31 mouse cellular contexts compared by ENCODE assay signal in genomic region chr2:152678925-152679324, GRCm38 (mm10). TPM values are rescaled to one million over a fixed set of nuclear protein-coding genes. Genes with fewer than 3 reads are reported as not detected.
A peak's percentile ranks its signal among the peaks of the same experiment; 100 is the strongest.
DNase-seq lines count a peak whose midpoint lies in the region; ATAC-seq and TF ChIP-seq lines count a peak whose summit lies in the region.
"Had no signal": no experiment of that assay in that cellular context is flagged by ENCODE, and none has a peak within 500 bp of the region (broad histone marks: within the 10 kb centered on the region; RNA-seq: fewer than 3 reads in every experiment).

No protein-coding gene starts in this region.

- peaks cover 97% of the 10 kb centered on the region for H3K36me3 ChIP-seq in forebrain, embryonic 13.5 days (ENCODE audit: poor library complexity, severe bottlenecking)
- H3K36me3 ChIP-seq in forebrain, embryonic 10.5 days (replicated peaks), result peaks cover 100% of the 10 kb centered on the region
- H3K36me3 ChIP-seq in hindbrain, postnatal 0 days (ENCODE audit: insufficient read depth, low read length), result peaks cover 57% of the 10 kb centered on the region
- peaks cover 17% of the 10 kb centered on the region for H3K36me3 ChIP-seq in hindbrain, embryonic 11.5 days (ENCODE audit: control insufficient read depth, insufficient read depth, low read length)
- H3K36me3 ChIP-seq in kidney, embryonic 15.5 days, result peaks cover 100% of the 10 kb centered on the region

- no peaks in the 10 kb centered on the region for H3K27me3 ChIP-seq in forebrain, embryonic 13.5 days
- no peaks in the 10 kb centered on the region for H3K27me3 ChIP-seq in forebrain, embryonic 10.5 days (ENCODE audit: poor library complexity, severe bottlenecking)
- H3K27me3 ChIP-seq in hindbrain, postnatal 0 days (ENCODE audit: insufficient read depth, low read length), result no peaks in the 10 kb centered on the region
- H3K27me3 ChIP-seq in hindbrain, embryonic 11.5 days (ENCODE audit: control insufficient read depth, insufficient read depth, low read length), result no peaks in the 10 kb centered on the region
- H3K27me3 ChIP-seq in kidney, embryonic 15.5 days, result no peaks in the 10 kb centered on the region
- H3K27me3 ChIP-seq in Patski, result no peaks in the 10 kb centered on the region
- H3K27me3 ChIP-seq: CH12.LX; heart, embryonic 13.5 days; hindbrain, embryonic 12.5 days; limb, embryonic 13.5 days; lung, embryonic 15.5 days; midbrain, embryonic 15.5 days had no signal

- no peak overlapping the region for H3K9ac ChIP-seq in forebrain, embryonic 13.5 days
- H3K9ac ChIP-seq in hindbrain, postnatal 0 days (replicated peaks; ENCODE audit: low read length), result no peak overlapping the region
- H3K9ac ChIP-seq in hindbrain, embryonic 11.5 days (ENCODE audit: low read depth, low read length), result no peak overlapping the region
- no peak overlapping the region for H3K9ac ChIP-seq in kidney, embryonic 15.5 days
- H3K9ac ChIP-seq: hindbrain, embryonic 12.5 days; lung, embryonic 15.5 days; midbrain, embryonic 15.5 days had no signal

- POLR2A ChIA-PET in Patski (lab: Charles Lee), result interaction anchor here (0.6 kb wide), 1 partner anchor 923 kb away, joined by 3 read pairs; no protein-coding TSS in a partner anchor

- ATAC-seq in forebrain, embryonic 13.5 days, result 0 out of 2 replicates have a peak, but pooled peaks have one; percentile 19
- no peak for ATAC-seq in hindbrain, postnatal 0 days
- ATAC-seq in hindbrain, embryonic 11.5 days (ENCODE audit: low FRiP score), result no peak
- ATAC-seq in kidney, embryonic 15.5 days (replicated peaks; ENCODE audit: low FRiP score), result no peak
- peak; percentile 28 for ATAC-seq in Patski

- H3K4me3 ChIP-seq in forebrain, embryonic 13.5 days, result no peak overlapping the region
- no peak overlapping the region for H3K4me3 ChIP-seq in forebrain, embryonic 10.5 days
- no peak overlapping the region for H3K4me3 ChIP-seq in hindbrain, postnatal 0 days (ENCODE audit: low read length)
- no peak overlapping the region for H3K4me3 ChIP-seq in hindbrain, embryonic 11.5 days (ENCODE audit: low read depth, low read length)
- no peak overlapping the region for H3K4me3 ChIP-seq in kidney, embryonic 15.5 days (replicated peaks)
- H3K4me3 ChIP-seq: heart, embryonic 13.5 days; hindbrain, embryonic 12.5 days; limb, embryonic 13.5 days; lung, embryonic 15.5 days; midbrain, embryonic 10.5 days; midbrain, embryonic 15.5 days had no signal

- H3K27ac ChIP-seq in forebrain, embryonic 13.5 days, result no peak overlapping the region
- H3K27ac ChIP-seq in forebrain, embryonic 10.5 days, result no peak overlapping the region
- H3K27ac ChIP-seq in hindbrain, postnatal 0 days, result 0 out of 2 replicates have a peak overlapping the region, but pooled peaks have one; percentile 54
- H3K27ac ChIP-seq in hindbrain, embryonic 11.5 days (ENCODE audit: low read depth, low read length), result no peak overlapping the region
- H3K27ac ChIP-seq in kidney, embryonic 15.5 days, result peak overlapping the region; percentile 25; the same call in 1 of the 2 replicates
- H3K27ac ChIP-seq: heart, embryonic 13.5 days; hindbrain, embryonic 12.5 days; limb, embryonic 13.5 days; lung, embryonic 15.5 days; midbrain, embryonic 10.5 days; midbrain, embryonic 15.5 days had no signal

- DNase-seq in forebrain, embryonic 10.5 days (ENCODE audit: extremely low spot score, low spot score), result no peak
- no peak for DNase-seq in hindbrain, postnatal 0 days (ENCODE audit: low spot score)
- no peak for DNase-seq in hindbrain, embryonic 11.5 days (ENCODE audit: low spot score)
- DNase-seq in kidney, postnatal 14 days, result no peak
- DNase-seq in Patski (ENCODE audit: low read depth, low spot score), result no peak
- no peak for DNase-seq in spleen, adult 12 weeks (ENCODE audit: low spot score)
- DNase-seq: adrenal gland, postnatal 10 days; cerebellum, adult 11 months; heart, postnatal 14 days had no signal

- H3K9me3 ChIP-seq in forebrain, embryonic 13.5 days (replicated peaks), result no peaks in the 10 kb centered on the region
- no peaks in the 10 kb centered on the region for H3K9me3 ChIP-seq in forebrain, embryonic 10.5 days
- H3K9me3 ChIP-seq in hindbrain, postnatal 0 days (ENCODE audit: low read length), result no peaks in the 10 kb centered on the region
- no peaks in the 10 kb centered on the region for H3K9me3 ChIP-seq in hindbrain, embryonic 11.5 days (ENCODE audit: control insufficient read depth, low read length)
- no peaks in the 10 kb centered on the region for H3K9me3 ChIP-seq in kidney, embryonic 15.5 days (replicated peaks)
- H3K9me3 ChIP-seq: heart, embryonic 13.5 days; hindbrain, embryonic 12.5 days; limb, embryonic 13.5 days; lung, embryonic 15.5 days; midbrain, embryonic 10.5 days; midbrain, embryonic 15.5 days had no signal

- no peak for TF ChIP-seq CTCF in hindbrain, postnatal 0 days (IDR thresholded peaks at IDR 0.05; ENCODE audit: low read depth)
- TF ChIP-seq CTCF in Patski (IDR thresholded peaks at IDR 0.05), result no peak

- H3K4me2 ChIP-seq in forebrain, embryonic 13.5 days, result no peak overlapping the region
- H3K4me2 ChIP-seq in hindbrain, postnatal 0 days (ENCODE audit: low read depth, low read length), result no peak overlapping the region
- no peak overlapping the region for H3K4me2 ChIP-seq in hindbrain, embryonic 11.5 days (replicated peaks; ENCODE audit: low read depth, low read length)
- no peak overlapping the region for H3K4me2 ChIP-seq in kidney, embryonic 15.5 days
- H3K4me2 ChIP-seq: heart, embryonic 13.5 days; hindbrain, embryonic 12.5 days; limb, embryonic 13.5 days; liver, embryonic 11.5 days; lung, embryonic 15.5 days; midbrain, embryonic 15.5 days had no signal

- CTCF ChIA-PET in Patski (lab: Charles Lee), result interaction anchor here (0.6 to 3.6 kb wide), 12 partner anchors 9 to 154 kb away, joined by 3 to 36 read pairs (median 6); partner anchors contain the start of gene H13

- peaks cover 13% of the 10 kb centered on the region; the same call in 1 of the 2 replicates for H3K4me1 ChIP-seq in forebrain, embryonic 13.5 days
- no peaks in the 10 kb centered on the region for H3K4me1 ChIP-seq in forebrain, embryonic 10.5 days
- no peaks in the 10 kb centered on the region for H3K4me1 ChIP-seq in hindbrain, postnatal 0 days (ENCODE audit: insufficient read depth, low read length)
- no peaks in the 10 kb centered on the region; the same call in 1 of the 2 replicates for H3K4me1 ChIP-seq in hindbrain, embryonic 11.5 days (replicated peaks; ENCODE audit: control insufficient read depth, insufficient read depth, low read length)
- H3K4me1 ChIP-seq in kidney, embryonic 15.5 days, result peaks cover 30% of the 10 kb centered on the region
- H3K4me1 ChIP-seq: midbrain, embryonic 10.5 days had no signal

- WGBS in forebrain, embryonic 13.5 days, result 92% methylated on average over 5 of the region's 5 CpGs
- WGBS in forebrain, embryonic 10.5 days, result 96% methylated on average over 5 of the region's 5 CpGs
- 58% methylated on average over 5 of the region's 5 CpGs for WGBS in hindbrain, postnatal 0 days
- 90% methylated on average over 5 of the region's 5 CpGs for WGBS in hindbrain, embryonic 11.5 days
- WGBS in kidney, embryonic 15.5 days, result 86% methylated on average over 5 of the region's 5 CpGs

- in situ Hi-C loops in Patski (cut with MboI; ENCODE audit: low pct_unique_long_range_greater_than_20kb), result loop anchor here (25.0 kb wide), 1 partner anchor 767 kb away; the partner anchor contains the start of gene Angpt4

RNA-seq across cellular contexts. Expression of gene Mcts2, which starts 7.9 kb away (rescaled TPM):
- 40.0 and 42.2 TPM in 2 replicates for polyA plus RNA-seq in forebrain, embryonic 13.5 days (2015; fragmentation: Nextera tagmentation; extraction: Ambion mirVana)
- polyA plus RNA-seq in forebrain, embryonic 10.5 days (2016; fragmentation: Nextera tagmentation; extraction: Ambion mirVana), result 39.1 and 40.3 TPM in 2 replicates
- total RNA-seq in hindbrain, postnatal 0 days (2014; rRNA removed), result 9.0 and 14.0 TPM in 2 replicates
- 29.4 and 31.2 TPM in 2 replicates for polyA plus RNA-seq in hindbrain, postnatal 0 days (2015; fragmentation: Nextera tagmentation; extraction: Ambion mirVana)
- 43.9 and 48.5 TPM in 2 replicates for polyA plus RNA-seq in hindbrain, embryonic 11.5 days (2014; fragmentation: Nextera tagmentation; extraction: Ambion mirVana)
- 29.5 and 31.0 TPM in 2 replicates for polyA plus RNA-seq in kidney, embryonic 15.5 days (2015; fragmentation: Nextera tagmentation; extraction: Ambion mirVana)
- polyA plus RNA-seq in Patski (2021), result 19.9 TPM

RNA-seq across cellular contexts. Expression of gene H13, which starts 9.7 kb away (rescaled TPM):
- 131 and 142 TPM in 2 replicates for polyA plus RNA-seq in forebrain, embryonic 13.5 days (2015; fragmentation: Nextera tagmentation; extraction: Ambion mirVana)
- 90.7 and 93.2 TPM in 2 replicates for polyA plus RNA-seq in forebrain, embryonic 10.5 days (2016; fragmentation: Nextera tagmentation; extraction: Ambion mirVana)
- 182 and 196 TPM in 2 replicates for total RNA-seq in hindbrain, postnatal 0 days (2014; rRNA removed)
- polyA plus RNA-seq in hindbrain, postnatal 0 days (2015; fragmentation: Nextera tagmentation; extraction: Ambion mirVana), result 162 and 163 TPM in 2 replicates
- polyA plus RNA-seq in hindbrain, embryonic 11.5 days (2014; fragmentation: Nextera tagmentation; extraction: Ambion mirVana), result 124 and 138 TPM in 2 replicates
- polyA plus RNA-seq in kidney, embryonic 15.5 days (2015; fragmentation: Nextera tagmentation; extraction: Ambion mirVana), result 141 and 147 TPM in 2 replicates
- 137 TPM for polyA plus RNA-seq in Patski (2021)

RNA-seq across cellular contexts. Expression of gene Rem1, which starts 52.2 kb away (rescaled TPM):
- 0.19 and 0.20 TPM in 2 replicates for polyA plus RNA-seq in forebrain, embryonic 13.5 days (2015; fragmentation: Nextera tagmentation; extraction: Ambion mirVana)
- polyA plus RNA-seq in forebrain, embryonic 10.5 days (2016; fragmentation: Nextera tagmentation; extraction: Ambion mirVana), result 0.16 and 0.18 TPM in 2 replicates
- total RNA-seq in hindbrain, postnatal 0 days (2014; rRNA removed), result 1.0 and 1.1 TPM in 2 replicates
- 0.57 and 0.65 TPM in 2 replicates for polyA plus RNA-seq in hindbrain, postnatal 0 days (2015; fragmentation: Nextera tagmentation; extraction: Ambion mirVana)
- polyA plus RNA-seq in hindbrain, embryonic 11.5 days (2014; fragmentation: Nextera tagmentation; extraction: Ambion mirVana), result 0.29 and 0.62 TPM in 2 replicates
- polyA plus RNA-seq in kidney, embryonic 15.5 days (2015; fragmentation: Nextera tagmentation; extraction: Ambion mirVana), result 59.1 and 62.5 TPM in 2 replicates
- not detected for polyA plus RNA-seq in Patski (2021)

RNA-seq across cellular contexts. Expression of gene Defb25, which starts 56.1 kb away (rescaled TPM):
- polyA plus RNA-seq in forebrain, embryonic 13.5 days (2015; fragmentation: Nextera tagmentation; extraction: Ambion mirVana), result not detected in 2 replicates
- polyA plus RNA-seq in forebrain, embryonic 10.5 days (2016; fragmentation: Nextera tagmentation; extraction: Ambion mirVana), result not detected in 2 replicates
- not detected in 2 replicates for total RNA-seq in hindbrain, postnatal 0 days (2014; rRNA removed)
- not detected in 2 replicates for polyA plus RNA-seq in hindbrain, postnatal 0 days (2015; fragmentation: Nextera tagmentation; extraction: Ambion mirVana)
- not detected in 2 replicates for polyA plus RNA-seq in hindbrain, embryonic 11.5 days (2014; fragmentation: Nextera tagmentation; extraction: Ambion mirVana)
- 23.2 and 25.2 TPM in 2 replicates for polyA plus RNA-seq in kidney, embryonic 15.5 days (2015; fragmentation: Nextera tagmentation; extraction: Ambion mirVana)
- polyA plus RNA-seq in Patski (2021), result not detected
- total RNA-seq: adrenal gland, postnatal 10 days; CH12.LX; forebrain, postnatal 0 days; gastrocnemius, adult 8-10 months; heart, adult 8-10 months; heart, postnatal 14 days; layer of hippocampus, adult 18-20 months; layer of hippocampus, postnatal 25 days; left cerebral cortex, adult 8-10 months; left cerebral cortex, postnatal 36 days; megakaryocyte progenitor cell, adult 5-6 weeks had no signal
- polyA plus RNA-seq: embryonic facial prominence, embryonic 11.5 days; forebrain, postnatal 0 days; hindbrain, embryonic 12.5 days; liver, embryonic 11.5 days; liver, embryonic 16.5 days; lung, embryonic 15.5 days; midbrain, embryonic 10.5 days; midbrain, embryonic 15.5 days; neural tube, embryonic 11.5 days; testis, adult 2 months had no signal

RNA-seq across cellular contexts. Expression of gene Id1, which starts 57.1 kb away (rescaled TPM):
- 25.8 and 26.1 TPM in 2 replicates for polyA plus RNA-seq in forebrain, embryonic 13.5 days (2015; fragmentation: Nextera tagmentation; extraction: Ambion mirVana)
- polyA plus RNA-seq in forebrain, embryonic 10.5 days (2016; fragmentation: Nextera tagmentation; extraction: Ambion mirVana), result 57.5 and 61.1 TPM in 2 replicates
- total RNA-seq in hindbrain, postnatal 0 days (2014; rRNA removed), result 142 and 198 TPM in 2 replicates
- polyA plus RNA-seq in hindbrain, postnatal 0 days (2015; fragmentation: Nextera tagmentation; extraction: Ambion mirVana), result 99.3 and 104 TPM in 2 replicates
- polyA plus RNA-seq in hindbrain, embryonic 11.5 days (2014; fragmentation: Nextera tagmentation; extraction: Ambion mirVana), result 166 and 168 TPM in 2 replicates
- 133 and 143 TPM in 2 replicates for polyA plus RNA-seq in kidney, embryonic 15.5 days (2015; fragmentation: Nextera tagmentation; extraction: Ambion mirVana)
- polyA plus RNA-seq in Patski (2021), result 117 TPM

Comparison
In these comparisons a context has a peak if more than half of its experiments do, and no peak if none do; other contexts are left out.
1. H3K27ac ChIP-seq: peak in hindbrain, postnatal 0 days (single experiment) and kidney, embryonic 15.5 days (single experiment); none in forebrain, embryonic 13.5 days (single experiment), forebrain, embryonic 10.5 days (single experiment) and hindbrain, embryonic 11.5 days (single experiment).
2. ATAC-seq: peak in forebrain, embryonic 13.5 days (single experiment) and Patski (single experiment); none in hindbrain, postnatal 0 days (single experiment), hindbrain, embryonic 11.5 days (single experiment) and kidney, embryonic 15.5 days (single experiment).
3. RNA of gene Rem1, which starts 52.2 kb away (polyA plus RNA-seq): 59.1 to 62.5 TPM in kidney, embryonic 15.5 days; 0.57 to 0.65 TPM in hindbrain, postnatal 0 days, 0.29 to 0.62 TPM in hindbrain, embryonic 11.5 days, 0.19 to 0.20 TPM in forebrain, embryonic 13.5 days, 0.16 to 0.18 TPM in forebrain, embryonic 10.5 days and not detected in Patski (single experiment); every median in the first group is over 10 times any median in the second.